In genomic region chr15:81562491-81563488, GRCm38 (mm10) we compare ENCODE assay signal across 11 mouse cellular contexts. TPM values are rescaled to one million over a fixed set of nuclear protein-coding genes. Genes with fewer than 3 reads are reported as not detected.
DNase-seq lines count a peak whose midpoint lies in the region; ATAC-seq and TF ChIP-seq lines count a peak whose summit lies in the region.
"Had no signal": no experiment of that assay in that cellular context is flagged by ENCODE, and none has a peak within 500 bp of the region (broad histone marks: within the 10 kb centered on the region; RNA-seq: fewer than 3 reads in every experiment).

No protein-coding gene starts in this region.

- no peak for ATAC-seq in midbrain, embryonic 11.5 days (ENCODE audit: low FRiP score)
- ATAC-seq in stomach, postnatal 0 days (ENCODE audit: low FRiP score, low TSS enrichment), result peak; percentile 65; the same call in 1 of the 2 replicates

- H3K4me3 ChIP-seq in midbrain, embryonic 10.5 days, result no peak overlapping the region
- H3K4me3 ChIP-seq in midbrain, embryonic 11.5 days (ENCODE audit: low read depth, low read length), result no peak overlapping the region
- H3K4me3 ChIP-seq in stomach, postnatal 0 days (ENCODE audit: low read depth, low read length), result no peak overlapping the region
- H3K4me3 ChIP-seq: heart, embryonic 12.5 days; lung, embryonic 15.5 days had no signal

- no peak for TF ChIP-seq CTCF in stomach, postnatal 0 days (IDR thresholded peaks at IDR 0.05; ENCODE audit: low read depth)

- WGBS in midbrain, embryonic 10.5 days, result 65% methylated on average over 9 of the region's 9 CpGs
- WGBS in midbrain, embryonic 11.5 days, result 68% methylated on average over 9 of the region's 9 CpGs
- WGBS in stomach, postnatal 0 days, result 37% methylated on average over 9 of the region's 9 CpGs

- no peaks in the 10 kb centered on the region for H3K4me1 ChIP-seq in midbrain, embryonic 10.5 days
- no peaks in the 10 kb centered on the region for H3K4me1 ChIP-seq in midbrain, embryonic 11.5 days (ENCODE audit: control insufficient read depth, insufficient read depth, low read length)
- H3K4me1 ChIP-seq in stomach, postnatal 0 days (replicated peaks; ENCODE audit: control insufficient read depth, insufficient read depth), result no peaks in the 10 kb centered on the region
- H3K4me1 ChIP-seq: heart, embryonic 12.5 days; lung, embryonic 15.5 days had no signal

- TF ChIP-seq EP300 in stomach, postnatal 0 days (optimal IDR thresholded peaks at IDR 0.05), result no peak

- H3K9me3 ChIP-seq in midbrain, embryonic 10.5 days (replicated peaks), result no peaks in the 10 kb centered on the region
- no peaks in the 10 kb centered on the region for H3K9me3 ChIP-seq in midbrain, embryonic 11.5 days (ENCODE audit: control insufficient read depth, low read length)
- no peaks in the 10 kb centered on the region for H3K9me3 ChIP-seq in stomach, postnatal 0 days (ENCODE audit: control insufficient read depth, low read length)
- H3K9me3 ChIP-seq: heart, embryonic 12.5 days; lung, embryonic 15.5 days had no signal

- no peak overlapping the region for H3K9ac ChIP-seq in midbrain, embryonic 11.5 days (ENCODE audit: low read length)
- no peak overlapping the region for H3K9ac ChIP-seq in stomach, postnatal 0 days (ENCODE audit: low read length)
- H3K9ac ChIP-seq: heart, embryonic 12.5 days; lung, embryonic 15.5 days had no signal

- peak; percentile 7 for DNase-seq in adrenal gland, adult 2 months
- DNase-seq in adrenal gland, postnatal 25 days, result no peak
- no peak for DNase-seq in midbrain, embryonic 10.5 days (ENCODE audit: low spot score)
- DNase-seq in midbrain, embryonic 11.5 days (ENCODE audit: low spot score, missing footprints), result no peak
- peak; percentile 65 to 68 for DNase-seq in kidney, postnatal 25 days
- no peak for DNase-seq in stomach, postnatal 0 days (ENCODE audit: low spot score)
- DNase-seq in cerebellum, adult 18-20 months, result no peak
- DNase-seq in layer of hippocampus, postnatal 14 days (ENCODE audit: low spot score in 2 of 2), result no peak
- DNase-seq: cerebellum, postnatal 10 days had no signal

- no peaks in the 10 kb centered on the region for H3K27me3 ChIP-seq in midbrain, embryonic 10.5 days (ENCODE audit: low read depth, poor library complexity, severe bottlenecking)
- no peaks in the 10 kb centered on the region for H3K27me3 ChIP-seq in midbrain, embryonic 11.5 days (ENCODE audit: control insufficient read depth, insufficient read depth, low read length)
- no peaks in the 10 kb centered on the region for H3K27me3 ChIP-seq in stomach, postnatal 0 days (ENCODE audit: control insufficient read depth, insufficient read depth, low read length)
- H3K27me3 ChIP-seq: heart, embryonic 12.5 days; lung, embryonic 15.5 days had no signal

- H3K36me3 ChIP-seq in midbrain, embryonic 10.5 days, result no peaks in the 10 kb centered on the region
- H3K36me3 ChIP-seq in midbrain, embryonic 11.5 days (ENCODE audit: control insufficient read depth, insufficient read depth, low read length), result no peaks in the 10 kb centered on the region
- no peaks in the 10 kb centered on the region for H3K36me3 ChIP-seq in stomach, postnatal 0 days (ENCODE audit: control insufficient read depth, insufficient read depth, low read length)
- H3K36me3 ChIP-seq: heart, embryonic 12.5 days; lung, embryonic 15.5 days had no signal

- peak overlapping the region; percentile 38; the same call in 1 of the 2 replicates for H3K27ac ChIP-seq in midbrain, embryonic 10.5 days (replicated peaks)
- no peak overlapping the region for H3K27ac ChIP-seq in midbrain, embryonic 11.5 days (ENCODE audit: low read depth, low read length)
- H3K27ac ChIP-seq in stomach, postnatal 0 days (replicated peaks), result no peak overlapping the region
- H3K27ac ChIP-seq: lung, embryonic 15.5 days had no signal

- H3K4me2 ChIP-seq in midbrain, embryonic 11.5 days, result no peak overlapping the region
- no peak overlapping the region for H3K4me2 ChIP-seq in stomach, postnatal 0 days (replicated peaks; ENCODE audit: low read depth)
- H3K4me2 ChIP-seq: heart, embryonic 12.5 days; lung, embryonic 15.5 days had no signal

RNA-seq across cellular contexts. Expression of gene Ep300, which starts 22.4 kb away (rescaled TPM):
- total RNA-seq in adrenal gland, adult 2 months (2021), result 10 to 100 TPM; 56.0 to 71.2 TPM
- 19.5 and 26.5 TPM in 2 replicates for polyA plus RNA-seq in adrenal gland, adult 2 months (2012; rRNA removed)
- 79.0 and 89.2 TPM in 2 replicates for total RNA-seq in adrenal gland, postnatal 25 days (2021)
- polyA plus RNA-seq in midbrain, embryonic 10.5 days (2016; fragmentation: Nextera tagmentation; extraction: Ambion mirVana), result 14.1 and 21.1 TPM in 2 replicates
- polyA plus RNA-seq in midbrain, embryonic 11.5 days (2014; fragmentation: Nextera tagmentation; extraction: Ambion mirVana), result 23.7 and 25.8 TPM in 2 replicates
- 6.0 and 8.5 TPM in 2 replicates for polyA plus RNA-seq in stomach, postnatal 0 days (2015; fragmentation: Nextera tagmentation; extraction: Ambion mirVana)
- total RNA-seq in layer of hippocampus, postnatal 14 days (2021), result 10 to 100 TPM; 58.7 to 62.8 TPM

Comparison
In these comparisons a context has a peak if more than half of its experiments do, and no peak if none do; other contexts are left out.
1. DNase-seq: peak in adrenal gland, adult 2 months (single experiment) and kidney, postnatal 25 days (2 of 2); none in adrenal gland, postnatal 25 days (single experiment), midbrain, embryonic 10.5 days (single experiment), midbrain, embryonic 11.5 days (single experiment), stomach, postnatal 0 days (single experiment), cerebellum, adult 18-20 months (0 of 2) and layer of hippocampus, postnatal 14 days (0 of 2).